In the genomic region with DNA sequence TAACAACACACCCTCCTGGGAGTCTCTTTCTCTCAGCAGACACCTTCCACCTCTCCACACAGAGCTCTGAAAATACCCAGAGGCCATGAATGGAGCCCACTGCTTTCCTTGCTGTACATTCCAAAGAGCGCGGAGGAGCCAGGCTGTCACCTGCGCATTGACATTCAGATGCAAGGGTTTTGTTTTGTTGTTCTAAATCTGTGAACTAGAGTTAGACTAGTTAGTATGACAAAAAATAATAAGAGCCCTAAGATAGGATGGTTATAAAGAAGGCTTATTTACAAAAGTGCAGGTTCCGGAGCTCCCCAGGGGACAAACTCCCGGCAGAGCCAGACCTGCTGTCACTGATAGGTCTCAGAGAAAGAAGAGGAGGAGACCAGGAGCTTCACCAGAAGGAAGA, we compare ENCODE assay signal across 26 mouse cellular contexts. TPM values are rescaled to one million over a fixed set of nuclear protein-coding genes. Genes with fewer than 3 reads are reported as not detected.
"Had no signal": no experiment of that assay in that cellular context is flagged by ENCODE, and none has a peak within 500 bp of the region (broad histone marks: within the 10 kb centered on the region; RNA-seq: fewer than 3 reads in every experiment).

No protein-coding gene starts in this region.

- H3K27me3 ChIP-seq: stomach, embryonic 15.5 days had no signal

- H3K9ac ChIP-seq: liver, embryonic 15.5 days; liver, postnatal 0 days; lung, embryonic 15.5 days; midbrain, embryonic 12.5 days; neural tube, embryonic 13.5 days; neural tube, embryonic 15.5 days; stomach, embryonic 15.5 days had no signal

- H3K27ac ChIP-seq: liver, embryonic 15.5 days; lung, embryonic 15.5 days; macrophage; midbrain, embryonic 12.5 days; neural tube, embryonic 13.5 days; neural tube, embryonic 15.5 days; stomach, embryonic 15.5 days; stomach, postnatal 0 days had no signal

- H3K4me2 ChIP-seq: liver, embryonic 15.5 days; lung, embryonic 15.5 days; midbrain, embryonic 12.5 days; neural tube, embryonic 13.5 days; neural tube, embryonic 15.5 days; stomach, embryonic 15.5 days had no signal

- DNase-seq: liver, postnatal 0 days; lung, adult 2 months; lung, postnatal 14 days; lung, postnatal 36 days; midbrain, embryonic 14.5 days; retina, postnatal 1 day; right cerebral cortex, adult 18-20 months; right cerebral cortex, postnatal 25 days; right cerebral cortex, postnatal 4 days; spleen, adult 18-20 months; thymus, adult 2 months; thymus, postnatal 25 days had no signal

- H3K36me3 ChIP-seq: liver, embryonic 15.5 days; lung, embryonic 15.5 days; midbrain, embryonic 12.5 days; neural tube, embryonic 13.5 days; neural tube, embryonic 15.5 days; stomach, embryonic 15.5 days had no signal

- H3K4me3 ChIP-seq: liver, embryonic 15.5 days; lung, embryonic 15.5 days; megakaryocyte, embryonic 14.5 days; midbrain, embryonic 12.5 days; myocyte; neural tube, embryonic 13.5 days; neural tube, embryonic 15.5 days; stomach, embryonic 15.5 days had no signal

- H3K9me3 ChIP-seq: liver, embryonic 15.5 days; lung, embryonic 15.5 days; megakaryocyte, embryonic 14.5 days; midbrain, embryonic 12.5 days; neural tube, embryonic 13.5 days; neural tube, embryonic 15.5 days; stomach, embryonic 15.5 days had no signal

- H3K4me1 ChIP-seq: liver, embryonic 15.5 days; lung, embryonic 15.5 days; midbrain, embryonic 12.5 days; neural tube, embryonic 13.5 days; neural tube, embryonic 15.5 days; stomach, embryonic 15.5 days had no signal

- ATAC-seq: liver, postnatal 0 days; lung, postnatal 0 days; midbrain, embryonic 16.5 days had no signal

RNA-seq across cellular contexts. Expression of a gene that starts 32.1 kb away (rescaled TPM):
- total RNA-seq: megakaryocyte progenitor cell, adult 5-6 weeks had no signal
- polyA plus RNA-seq: macrophage; midbrain, embryonic 12.5 days; midbrain, embryonic 14.5 days; midbrain, embryonic 16.5 days; small intestine, adult 2 months had no signal

RNA-seq across cellular contexts. Expression of a gene that starts 53.9 kb away (rescaled TPM):
- polyA plus RNA-seq: small intestine, adult 2 months had no signal
